Mouse (Mus musculus): ENCODE data around the gene Pcdh9. TPM values are rescaled to one million over a fixed set of nuclear protein-coding genes. Genes with fewer than 3 reads are reported as not detected.

Pcdh9 gene
- total and polyA plus RNA-seq, 2 experiments, result 0.01 to 0.37 TPM

DNA sequence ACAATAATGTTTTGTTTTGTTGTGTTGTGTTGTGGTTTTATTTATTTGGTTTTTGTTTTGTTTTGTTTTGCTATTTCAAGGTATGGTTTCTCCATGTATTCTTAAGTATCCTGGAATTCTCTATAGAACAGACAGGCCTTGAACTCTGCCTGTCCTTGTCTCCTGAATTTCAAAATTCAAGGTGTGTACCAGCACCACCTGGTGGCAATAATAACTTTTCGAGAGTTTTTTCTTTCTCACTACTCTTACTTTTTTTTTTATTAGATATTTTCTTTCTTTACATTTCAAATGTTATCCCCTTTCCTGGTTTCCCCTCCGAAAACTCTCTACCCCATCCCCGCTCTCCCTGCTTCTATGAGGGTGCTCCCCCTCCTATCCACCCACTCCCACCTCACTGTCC is 536.3 kb downstream of the Pcdh9 start:
- no peak for DNase-seq (ENCODE audit: extremely low read depth, low read depth, low spot score)
- Histone ChIP-seq H3K27ac (replicated peaks; ENCODE audit: insufficient read depth, low read depth, low read length) (no peak overlapping the region), H3K4me3 (ENCODE audit: insufficient read depth, low read depth, low read length) (no peak overlapping the region), H3K9ac (ENCODE audit: low read depth, low read length) (no peak overlapping the region), H3K4me1 (ENCODE audit: control insufficient read depth, insufficient read depth, low read length) (no peaks in the 10 kb centered on the region), H3K36me3 (ENCODE audit: control insufficient read depth, insufficient read depth, low read length) (no peaks in the 10 kb centered on the region), H3K79me2 (ENCODE audit: control insufficient read depth, insufficient read depth, low read length) (no peaks in the 10 kb centered on the region), H3K27me3 (ENCODE audit: control insufficient read depth, insufficient read depth, low read length) (no peaks in the 10 kb centered on the region)
- WGBS, result 78% methylated on average over 3 of the region's 3 CpGs
- TF ChIP-seq CTCF (IDR thresholded peaks at IDR 0.05; ENCODE audit: low read depth, low read length), result no peak
- no peak for TF ChIP-seq POLR2A (IDR thresholded peaks at IDR 0.05; ENCODE audit: extremely low read depth, insufficient read depth, low read length)

- TF ChIP-seq POLR2A (IDR thresholded peaks at IDR 0.05; ENCODE audit: extremely low read depth, insufficient read depth, low read length) (no peak), CTCF (IDR thresholded peaks at IDR 0.05; ENCODE audit: low read depth, low read length) (no peak)
- Histone ChIP-seq H3K4me3 (ENCODE audit: insufficient read depth, low read depth, low read length) (no peak overlapping the region), H3K9ac (ENCODE audit: low read depth, low read length) (no peak overlapping the region), H3K27ac (replicated peaks; ENCODE audit: insufficient read depth, low read depth, low read length) (no peak overlapping the region), H3K27me3 (ENCODE audit: control insufficient read depth, insufficient read depth, low read length) (no peaks in the 10 kb centered on the region), H3K36me3 (ENCODE audit: control insufficient read depth, insufficient read depth, low read length) (no peaks in the 10 kb centered on the region), H3K4me1 (ENCODE audit: control insufficient read depth, insufficient read depth, low read length) (no peaks in the 10 kb centered on the region), H3K79me2 (ENCODE audit: control insufficient read depth, insufficient read depth, low read length) (no peaks in the 10 kb centered on the region)
- WGBS, result 66% methylated on average over 6 of the region's 6 CpGs
- DNase-seq (ENCODE audit: extremely low read depth, low read depth, low spot score), result no peak
Measured at GRCm38 (mm10) chr14:93350906-93351305, 539.6 kb downstream of the Pcdh9 start.

- no peak for TF ChIP-seq CTCF (IDR thresholded peaks at IDR 0.05; ENCODE audit: low read depth, low read length)
- no peaks in the 10 kb centered on the region for H3K79me2 ChIP-seq (ENCODE audit: control insufficient read depth, insufficient read depth, low read length)
- no peak overlapping the region for H3K9ac ChIP-seq (ENCODE audit: low read depth, low read length)
- H3K4me3 ChIP-seq (ENCODE audit: insufficient read depth, low read depth, low read length), result no peak overlapping the region
- WGBS, result 77% methylated on average over 7 of the region's 7 CpGs
- no peaks in the 10 kb centered on the region for H3K4me1 ChIP-seq (ENCODE audit: control insufficient read depth, insufficient read depth, low read length)
- no peaks in the 10 kb centered on the region for H3K27me3 ChIP-seq (ENCODE audit: control insufficient read depth, insufficient read depth, low read length)
- DNase-seq (ENCODE audit: extremely low read depth, low read depth, low spot score), result no peak
- H3K36me3 ChIP-seq (ENCODE audit: control insufficient read depth, insufficient read depth, low read length), result no peaks in the 10 kb centered on the region
- H3K27ac ChIP-seq (replicated peaks; ENCODE audit: insufficient read depth, low read depth, low read length), result no peak overlapping the region
Measured at GRCm38 (mm10) chr14:93349166-93349565, 541.3 kb downstream of the Pcdh9 start.

DNA sequence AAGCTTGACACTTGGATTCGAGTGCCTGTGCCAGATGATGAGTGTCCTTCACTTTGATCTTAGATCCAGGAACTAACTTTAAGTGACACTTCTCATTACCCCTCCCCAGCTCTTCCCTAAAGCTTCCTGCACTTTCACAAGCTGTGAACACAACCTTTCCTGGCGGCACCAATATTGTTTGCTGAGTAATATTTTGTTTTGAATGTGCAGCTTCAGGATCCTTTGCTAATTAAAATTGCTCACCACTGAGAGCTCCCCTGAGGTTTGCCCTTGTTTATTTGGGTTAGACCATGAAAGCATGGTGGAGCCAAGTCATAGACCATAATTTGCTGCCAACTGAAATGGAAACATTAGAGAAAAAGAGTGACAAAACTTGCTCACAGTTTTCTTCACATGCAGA is 543.4 kb downstream of the Pcdh9 start:
- Histone ChIP-seq H3K79me2 (ENCODE audit: control insufficient read depth, insufficient read depth, low read length) (no peaks in the 10 kb centered on the region), H3K27ac (replicated peaks; ENCODE audit: insufficient read depth, low read depth, low read length) (no peak overlapping the region), H3K27me3 (ENCODE audit: control insufficient read depth, insufficient read depth, low read length) (no peaks in the 10 kb centered on the region), H3K36me3 (ENCODE audit: control insufficient read depth, insufficient read depth, low read length) (no peaks in the 10 kb centered on the region), H3K4me1 (ENCODE audit: control insufficient read depth, insufficient read depth, low read length) (no peaks in the 10 kb centered on the region), H3K9ac (ENCODE audit: low read depth, low read length) (no peak overlapping the region), H3K4me3 (ENCODE audit: insufficient read depth, low read depth, low read length) (no peak overlapping the region)
- DNase-seq (ENCODE audit: extremely low read depth, low read depth, low spot score), result no peak
- WGBS, result 40% methylated on average over 2 of the region's 2 CpGs
- no peak for TF ChIP-seq POLR2A (IDR thresholded peaks at IDR 0.05; ENCODE audit: extremely low read depth, insufficient read depth, low read length)
- TF ChIP-seq CTCF (IDR thresholded peaks at IDR 0.05; ENCODE audit: low read depth, low read length), result no peak

GRCm38 (mm10) chr14:93342781-93343180 is 547.7 kb downstream of the Pcdh9 start:
- 54% methylated on average over 3 of the region's 3 CpGs for WGBS
- Histone ChIP-seq H3K27ac (replicated peaks; ENCODE audit: insufficient read depth, low read depth, low read length) (no peak overlapping the region), H3K9ac (ENCODE audit: low read depth, low read length) (no peak overlapping the region), H3K4me1 (ENCODE audit: control insufficient read depth, insufficient read depth, low read length) (no peaks in the 10 kb centered on the region), H3K79me2 (ENCODE audit: control insufficient read depth, insufficient read depth, low read length) (no peaks in the 10 kb centered on the region), H3K36me3 (ENCODE audit: control insufficient read depth, insufficient read depth, low read length) (no peaks in the 10 kb centered on the region), H3K27me3 (ENCODE audit: control insufficient read depth, insufficient read depth, low read length) (no peaks in the 10 kb centered on the region), H3K4me3 (ENCODE audit: insufficient read depth, low read depth, low read length) (no peak overlapping the region)
- TF ChIP-seq POLR2A (IDR thresholded peaks at IDR 0.05; ENCODE audit: extremely low read depth, insufficient read depth, low read length) (no peak), CTCF (IDR thresholded peaks at IDR 0.05; ENCODE audit: low read depth, low read length) (no peak)
- DNase-seq (ENCODE audit: extremely low read depth, low read depth, low spot score), result no peak

- no peak overlapping the region for H3K4me3 ChIP-seq (ENCODE audit: insufficient read depth, low read depth, low read length)
- H3K36me3 ChIP-seq (ENCODE audit: control insufficient read depth, insufficient read depth, low read length), result no peaks in the 10 kb centered on the region
- DNase-seq (ENCODE audit: extremely low read depth, low read depth, low spot score), result no peak
- TF ChIP-seq CTCF (IDR thresholded peaks at IDR 0.05; ENCODE audit: low read depth, low read length), result no peak
- TF ChIP-seq POLR2A (IDR thresholded peaks at IDR 0.05; ENCODE audit: extremely low read depth, insufficient read depth, low read length), result no peak
- H3K79me2 ChIP-seq (ENCODE audit: control insufficient read depth, insufficient read depth, low read length), result no peaks in the 10 kb centered on the region
- no peaks in the 10 kb centered on the region for H3K27me3 ChIP-seq (ENCODE audit: control insufficient read depth, insufficient read depth, low read length)
- no peak overlapping the region for H3K27ac ChIP-seq (replicated peaks; ENCODE audit: insufficient read depth, low read depth, low read length)
- WGBS, result 59% methylated on average over 5 of the region's 5 CpGs
- no peaks in the 10 kb centered on the region for H3K4me1 ChIP-seq (ENCODE audit: control insufficient read depth, insufficient read depth, low read length)
- no peak overlapping the region for H3K9ac ChIP-seq (ENCODE audit: low read depth, low read length)
Measured at GRCm38 (mm10) chr14:93341390-93341789, 549.1 kb downstream of the Pcdh9 start.

All from liver, adult 2 months (tissue).